ENCODE assay signal across 8 mouse cellular contexts in genomic region chr11:117780199-117780515, GRCm38 (mm10). TPM values are rescaled to one million over a fixed set of nuclear protein-coding genes. Genes with fewer than 3 reads are reported as not detected.
A peak's percentile ranks its signal among the peaks of the same experiment; 100 is the strongest.
DNase-seq lines count a peak whose midpoint lies in the region; ATAC-seq and TF ChIP-seq lines count a peak whose summit lies in the region.

No protein-coding gene starts in this region.

- H3K9me3 ChIP-seq in CH12.LX (replicated peaks; ENCODE audit: low read length) = no peaks in the 10 kb centered on the region
- H3K9me3 ChIP-seq in forebrain, embryonic 16.5 days (ENCODE audit: control insufficient read depth, low read length) = no peaks in the 10 kb centered on the region
- H3K9me3 ChIP-seq in liver, embryonic 16.5 days (replicated peaks; ENCODE audit: control insufficient read depth, low read length) = no peaks in the 10 kb centered on the region

- TF ChIP-seq POLR2A in heart, adult 2 months (IDR thresholded peaks at IDR 0.05; ENCODE audit: insufficient read depth, low read depth, low read length) = no peak
- no peak for TF ChIP-seq POLR2A in CH12.LX (IDR thresholded peaks at IDR 0.05; ENCODE audit: low read depth, low read length)

- H3K79me2 ChIP-seq in heart, adult 2 months (replicated peaks; ENCODE audit: control insufficient read depth, insufficient read depth, low read length) = no peaks in the 10 kb centered on the region
- H3K79me2 ChIP-seq in CH12.LX (replicated peaks; ENCODE audit: control insufficient read depth, extremely low read depth, insufficient read depth, poor library complexity, severe bottlenecking) = no peaks in the 10 kb centered on the region

- intact Hi-C loops in heart, adult 2 months (cut with DNase I) = no loop called here
- intact Hi-C loops in heart, postnatal 10 days (cut with DNase I) = no loop called here

- dilution Hi-C loops in CH12.LX (cut with MboI; ENCODE audit: extremely low pct_ligation_motif_present, extremely low pct_unique_long_range_greater_than_20kb, low sequenced_read_pairs) = no loop called here

- peaks cover 6% of the 10 kb centered on the region; the same call in 1 of the 2 replicates for H3K4me1 ChIP-seq in heart, adult 2 months (ENCODE audit: control insufficient read depth, insufficient read depth, low read length)
- H3K4me1 ChIP-seq in CH12.LX (ENCODE audit: control insufficient read depth in 1 of 2, insufficient read depth in 2 of 2) = peaks cover 8 to 64% of the 10 kb centered on the region in 2 experiments; a peak in 3 of 4 replicates
- peaks cover 26% of the 10 kb centered on the region for H3K4me1 ChIP-seq in forebrain, embryonic 16.5 days (replicated peaks; ENCODE audit: control insufficient read depth, insufficient read depth, low read length)
- peaks cover 45% of the 10 kb centered on the region for H3K4me1 ChIP-seq in liver, embryonic 16.5 days (ENCODE audit: control insufficient read depth, low read depth, low read length)

- TF ChIP-seq CTCF in heart, adult 2 months (IDR thresholded peaks at IDR 0.05) = no peak
- no peak for TF ChIP-seq CTCF in CH12.LX (conservative IDR thresholded peaks at IDR 0.05 in 1 of 2, IDR thresholded peaks at IDR 0.05 in 1 of 2; ENCODE audit: low read depth in 2 of 2, low read length in 2 of 2)

- TF ChIP-seq EP300 in heart, adult 2 months (IDR thresholded peaks at IDR 0.05; ENCODE audit: insufficient read depth, low read depth, low read length) = no peak
- TF ChIP-seq EP300 in CH12.LX (IDR thresholded peaks at IDR 0.05; ENCODE audit: low read length) = 0 out of 2 replicates have a peak, but pooled peaks have one; percentile 7

- H3K9ac ChIP-seq in heart, adult 2 months (ENCODE audit: low read depth, low read length) = peak overlapping the region; percentile 74
- peak overlapping the region; percentile 33 for H3K9ac ChIP-seq in CH12.LX (ENCODE audit: insufficient read depth, low read depth)
- peak overlapping the region; percentile 40 for H3K9ac ChIP-seq in forebrain, embryonic 16.5 days (replicated peaks; ENCODE audit: low read depth, low read length)
- H3K9ac ChIP-seq in liver, embryonic 16.5 days (ENCODE audit: low read depth, low read length) = peak overlapping the region; percentile 95

- peak overlapping the region; percentile 52 for H3K4me3 ChIP-seq in heart, adult 2 months
- peak overlapping the region; percentile 68 to 94 (median 71) for H3K4me3 ChIP-seq in CH12.LX (replicated peaks in 1 of 3; ENCODE audit: low read depth in 2 of 3, low read length in 2 of 3, poor library complexity in 1 of 3)
- peak overlapping the region; percentile 19 for H3K4me3 ChIP-seq in forebrain, embryonic 16.5 days (replicated peaks; ENCODE audit: low read length)
- H3K4me3 ChIP-seq in liver, embryonic 16.5 days (ENCODE audit: low read depth, low read length) = peak overlapping the region; percentile 87

- no peak for TF ChIP-seq RAD21 in CH12.LX (IDR thresholded peaks at IDR 0.05; ENCODE audit: low read depth, low read length)

- under 1% methylated on average over 17 of the region's 17 CpGs for WGBS in heart, adult 2 months
- under 1% methylated on average over 17 of the region's 17 CpGs for WGBS in forebrain, embryonic 16.5 days
- 0% methylated on average over 17 of the region's 17 CpGs for WGBS in liver, embryonic 16.5 days (ENCODE audit: insufficient replicate concordance)

- H3K36me3 ChIP-seq in heart, adult 2 months (ENCODE audit: control insufficient read depth, insufficient read depth, low read length) = no peaks in the 10 kb centered on the region
- peaks cover 24 to 50% of the 10 kb centered on the region in 2 experiments for H3K36me3 ChIP-seq in CH12.LX (replicated peaks in 1 of 2; ENCODE audit: control insufficient read depth in 1 of 2, insufficient read depth in 1 of 2, low read length in 1 of 2)
- no peaks in the 10 kb centered on the region for H3K36me3 ChIP-seq in forebrain, embryonic 16.5 days (ENCODE audit: control insufficient read depth, insufficient read depth)
- H3K36me3 ChIP-seq in liver, embryonic 16.5 days (ENCODE audit: control insufficient read depth, insufficient read depth) = peaks cover 44% of the 10 kb centered on the region

- DNase-seq in heart, adult 2 months = no peak
- no peak for DNase-seq in heart, postnatal 10 days
- DNase-seq in CH12.LX (ENCODE audit: extremely low read depth) = no peak
- DNase-seq in cerebellum, postnatal 25 days = no peak
- DNase-seq in ovary, adult 18-20 months (ENCODE audit: low spot score) = no peak
- DNase-seq in layer of hippocampus, adult 9-11 months = no peak

- no peaks in the 10 kb centered on the region for H3K27me3 ChIP-seq in heart, adult 2 months (ENCODE audit: control insufficient read depth, insufficient read depth, low read length)
- H3K27me3 ChIP-seq in CH12.LX (replicated peaks) = no peaks in the 10 kb centered on the region
- peaks cover 29% of the 10 kb centered on the region for H3K27me3 ChIP-seq in forebrain, embryonic 16.5 days (replicated peaks; ENCODE audit: control insufficient read depth, insufficient read depth, low read length)
- H3K27me3 ChIP-seq in liver, embryonic 16.5 days (ENCODE audit: control insufficient read depth, insufficient read depth, low read depth, low read length) = no peaks in the 10 kb centered on the region

- 0 out of 2 replicates have a peak, but pooled peaks have one; percentile 5 for ATAC-seq in forebrain, embryonic 16.5 days
- ATAC-seq in liver, embryonic 16.5 days (ENCODE audit: low read depth) = 0 out of 2 replicates have a peak, but pooled peaks have one; percentile 0

- peak overlapping the region; percentile 96 for H3K27ac ChIP-seq in heart, adult 2 months
- no peak overlapping the region for H3K27ac ChIP-seq in CH12.LX (ENCODE audit: insufficient read depth, low read depth)
- no peak overlapping the region; the same call in 1 of the 2 replicates for H3K27ac ChIP-seq in forebrain, embryonic 16.5 days (ENCODE audit: low read length)
- peak overlapping the region; percentile 99 for H3K27ac ChIP-seq in liver, embryonic 16.5 days (ENCODE audit: low read length)

- in situ Hi-C loops in CH12.LX (cut with MboI; ENCODE audit: low pct_ligation_motif_present, low pct_unique_long_range_greater_than_20kb, low sequenced_read_pairs) = no loop called here

- peak overlapping the region; percentile 75 for H3K4me2 ChIP-seq in CH12.LX (ENCODE audit: insufficient read depth, low read depth, poor library complexity, severe bottlenecking)
- H3K4me2 ChIP-seq in forebrain, embryonic 16.5 days (ENCODE audit: low read length) = peak overlapping the region; percentile 47
- peak overlapping the region; percentile 97 for H3K4me2 ChIP-seq in liver, embryonic 16.5 days (ENCODE audit: low read depth, low read length)

TF ChIP-seq in CH12.LX, 34 proteins besides CTCF, POLR2A, EP300 and RAD21 (continues in another document):
- TF ChIP-seq RCOR1 (conservative IDR thresholded peaks at IDR 0.05; ENCODE audit: low read depth, low read length) (no peak), CHD1 (IDR thresholded peaks at IDR 0.05; ENCODE audit: low read depth, low read length) (no peak), TBP (conservative IDR thresholded peaks at IDR 0.05; ENCODE audit: low read depth, low read length) (no peak), NELFE (IDR thresholded peaks at IDR 0.05; ENCODE audit: low read depth, low read length) (peak; percentile 1; the same call in 1 of the 2 replicates)

RNA-seq across cellular contexts. Expression of gene Tmc8, which starts 1.7 kb away (rescaled TPM):
- total RNA-seq in heart, adult 2 months (2021) = 1 to 10 TPM; 3.3 to 3.7 TPM
- 6.1 and 9.5 TPM in 2 replicates for polyA plus RNA-seq in heart, adult 2 months (2012; rRNA removed)
- 1 to 10 TPM; 4.4 to 6.4 TPM for total RNA-seq in heart, postnatal 10 days (2021)
- total RNA-seq in CH12.LX (2012; rRNA removed) (4.0 and 6.1 TPM in 2 replicates), CH12.LX (2014; rRNA removed) (1.4 and 2.2 TPM in 2 replicates)
- polyA plus RNA-seq in CH12.LX (2012; ENCODE audit: insufficient read length, low read depth) = 8.8 and 9.8 TPM in 2 replicates
- 0.78 and 0.99 TPM in 2 replicates for polyA plus RNA-seq in forebrain, embryonic 16.5 days (2015; fragmentation: Nextera tagmentation; extraction: Ambion mirVana)
- polyA plus RNA-seq in liver, embryonic 16.5 days (2015; fragmentation: Nextera tagmentation; extraction: Ambion mirVana) = 16.0 and 16.3 TPM in 2 replicates

RNA-seq across cellular contexts. Expression of gene Tmc6, which starts 1.8 kb away (rescaled TPM):
- total RNA-seq in heart, adult 2 months (2021) = 10 to 100 TPM; 12.6 to 15.7 TPM
- polyA plus RNA-seq in heart, adult 2 months (2012; rRNA removed) = 18.1 and 23.3 TPM in 2 replicates
- total RNA-seq in heart, postnatal 10 days (2021) = 10 to 100 TPM; 29.4 to 33.7 TPM
- total RNA-seq in CH12.LX (2012; rRNA removed) (24.8 and 26.8 TPM in 2 replicates), CH12.LX (2014; rRNA removed) (16.3 and 16.8 TPM in 2 replicates)
- 28.4 and 30.0 TPM in 2 replicates for polyA plus RNA-seq in CH12.LX (2012; ENCODE audit: insufficient read length, low read depth)
- polyA plus RNA-seq in forebrain, embryonic 16.5 days (2015; fragmentation: Nextera tagmentation; extraction: Ambion mirVana) = 2.7 and 3.3 TPM in 2 replicates
- 45.6 and 46.2 TPM in 2 replicates for polyA plus RNA-seq in liver, embryonic 16.5 days (2015; fragmentation: Nextera tagmentation; extraction: Ambion mirVana)

RNA-seq across cellular contexts. Expression of gene 6030468B19Rik, which starts 17.3 kb away (rescaled TPM):
- total RNA-seq in heart, adult 2 months (2021) = not detected
- polyA plus RNA-seq in heart, adult 2 months (2012; rRNA removed) = 0.16 TPM in 1 of 2 replicates, not detected in the other
- total RNA-seq in heart, postnatal 10 days (2021) = not detected
- 0.46 and 0.93 TPM in 2 replicates for total RNA-seq in CH12.LX (2012; rRNA removed)
- 1.3 and 1.5 TPM in 2 replicates for total RNA-seq in CH12.LX (2014; rRNA removed)
- 1.4 and 1.7 TPM in 2 replicates for polyA plus RNA-seq in CH12.LX (2012; ENCODE audit: insufficient read length, low read depth)
- polyA plus RNA-seq in forebrain, embryonic 16.5 days (2015; fragmentation: Nextera tagmentation; extraction: Ambion mirVana) = not detected in 2 replicates
- polyA plus RNA-seq in liver, embryonic 16.5 days (2015; fragmentation: Nextera tagmentation; extraction: Ambion mirVana) = 74.2 and 77.0 TPM in 2 replicates

RNA-seq across cellular contexts. Expression of gene Gm20708, which starts 29.3 kb away (rescaled TPM):
- total RNA-seq in heart, adult 2 months (2021) = under 1 TPM; 0.44 to 0.48 TPM
- polyA plus RNA-seq in heart, adult 2 months (2012; rRNA removed) = 0.57 and 0.79 TPM in 2 replicates
- total RNA-seq in heart, postnatal 10 days (2021) = 1 to 10 TPM; 1.5 to 2.5 TPM
- 0.59 and 1.0 TPM in 2 replicates for total RNA-seq in CH12.LX (2012; rRNA removed)
- total RNA-seq in CH12.LX (2014; rRNA removed) = 0.50 TPM in 1 of 2 replicates, not detected in the other
- polyA plus RNA-seq in CH12.LX (2012; ENCODE audit: insufficient read length, low read depth) = 0.80 and 1.6 TPM in 2 replicates
- 0.19 and 0.90 TPM in 2 replicates for polyA plus RNA-seq in forebrain, embryonic 16.5 days (2015; fragmentation: Nextera tagmentation; extraction: Ambion mirVana)
- 0.38 and 0.64 TPM in 2 replicates for polyA plus RNA-seq in liver, embryonic 16.5 days (2015; fragmentation: Nextera tagmentation; extraction: Ambion mirVana)

RNA-seq across cellular contexts. Expression of gene Syngr2, which starts 29.3 kb away (rescaled TPM):
- total RNA-seq in heart, adult 2 months (2021) = 100 to 1,000 TPM; 109 to 129 TPM
- 217 and 273 TPM in 2 replicates for polyA plus RNA-seq in heart, adult 2 months (2012; rRNA removed)
- 100 to 1,000 TPM; 100 to 105 TPM for total RNA-seq in heart, postnatal 10 days (2021)
- total RNA-seq in CH12.LX (2012; rRNA removed) (362 and 409 TPM in 2 replicates), CH12.LX (2014; rRNA removed) (395 and 553 TPM in 2 replicates)
- polyA plus RNA-seq in CH12.LX (2012; ENCODE audit: insufficient read length, low read depth) = 513 and 654 TPM in 2 replicates
- 13.1 and 14.4 TPM in 2 replicates for polyA plus RNA-seq in forebrain, embryonic 16.5 days (2015; fragmentation: Nextera tagmentation; extraction: Ambion mirVana)
- polyA plus RNA-seq in liver, embryonic 16.5 days (2015; fragmentation: Nextera tagmentation; extraction: Ambion mirVana) = 48.6 and 55.5 TPM in 2 replicates

Comparison
In these comparisons a context has a peak if more than half of its experiments do, and no peak if none do; other contexts are left out.
1. H3K27ac ChIP-seq: peak in heart, adult 2 months (single experiment) and liver, embryonic 16.5 days (single experiment); none in CH12.LX (single experiment) and forebrain, embryonic 16.5 days (single experiment).
2. H3K4me3 ChIP-seq: peak in every context shown above with its lines; median percentile 87 in liver, embryonic 16.5 days; 71 in CH12.LX; 52 in heart, adult 2 months; 19 in forebrain, embryonic 16.5 days.
3. H3K9ac ChIP-seq: peak in every context shown above with its lines; median percentile 95 in liver, embryonic 16.5 days; 74 in heart, adult 2 months; 40 in forebrain, embryonic 16.5 days; 33 in CH12.LX.
4. H3K4me2 ChIP-seq: peak in every context shown above with its lines; median percentile 97 in liver, embryonic 16.5 days; 75 in CH12.LX; 47 in forebrain, embryonic 16.5 days.
5. RNA of gene 6030468B19Rik, which starts 17.3 kb away (polyA plus RNA-seq): 74.2 to 77.0 TPM in liver, embryonic 16.5 days; 1.4 to 1.7 TPM in CH12.LX, 0.16 TPM in heart, adult 2 months and not detected in forebrain, embryonic 16.5 days; every median in the first group is over 10 times any median in the second.